Mouse (Mus musculus) A20 (cell line): ENCODE measurements around the gene Pax7.

ENCODE experiments used
- DNase-seq: peaks from one replicate; pipeline ENCODE4 v3.0.0-alpha.2; 2011; ENCODE audit warnings: low read depth, low spot score

Pax7 gene

DNA sequence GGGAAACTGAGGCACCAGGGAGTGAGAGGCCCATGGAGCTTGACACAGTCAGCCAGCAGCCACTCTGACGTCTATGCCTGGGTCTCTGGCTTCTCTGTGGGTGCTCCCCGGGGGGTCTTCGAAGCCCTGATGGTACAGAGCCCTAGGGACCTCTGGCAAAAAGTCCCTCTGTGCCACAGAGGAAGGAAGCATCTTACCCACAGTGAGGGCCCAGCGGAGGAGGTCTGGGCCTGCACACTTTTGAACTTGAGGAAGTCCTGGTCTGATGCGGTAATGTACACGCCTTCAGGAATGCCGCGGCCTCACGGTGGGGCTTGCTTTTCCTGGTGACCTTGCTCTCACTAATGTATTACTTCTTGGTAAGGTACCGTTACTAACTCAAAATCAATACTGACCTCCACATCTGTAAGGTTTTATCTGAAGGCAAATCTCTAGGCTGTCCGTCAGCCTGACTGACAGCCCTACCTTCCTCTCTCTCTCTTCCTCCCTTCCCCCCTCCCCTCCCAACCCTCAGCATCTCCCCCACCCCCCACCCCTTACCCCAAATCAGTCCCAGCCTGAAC is 79.1 kb downstream of the Pax7 start:
- no peak for DNase-seq

DNA sequence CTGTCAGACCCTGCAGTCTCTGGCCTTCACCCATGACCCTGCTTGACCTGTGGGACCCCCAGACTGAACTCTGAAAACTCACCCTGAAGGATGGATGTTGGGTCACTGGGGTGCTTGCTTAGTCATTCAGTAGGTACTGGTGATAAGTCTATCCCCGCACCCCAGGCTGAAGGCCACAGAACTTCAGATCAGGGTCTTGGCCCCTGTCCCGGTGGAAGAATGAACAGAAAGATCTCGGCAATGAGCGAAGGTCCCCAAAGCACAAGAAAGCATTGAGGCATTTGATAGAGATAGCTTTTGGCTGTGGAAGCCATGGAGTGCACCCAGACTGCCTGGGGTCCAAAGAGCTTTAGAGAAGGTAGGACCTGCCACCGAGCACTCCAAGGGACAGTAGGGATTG is 82.4 kb downstream of the Pax7 start:
- DNase-seq, result no peak

DNA sequence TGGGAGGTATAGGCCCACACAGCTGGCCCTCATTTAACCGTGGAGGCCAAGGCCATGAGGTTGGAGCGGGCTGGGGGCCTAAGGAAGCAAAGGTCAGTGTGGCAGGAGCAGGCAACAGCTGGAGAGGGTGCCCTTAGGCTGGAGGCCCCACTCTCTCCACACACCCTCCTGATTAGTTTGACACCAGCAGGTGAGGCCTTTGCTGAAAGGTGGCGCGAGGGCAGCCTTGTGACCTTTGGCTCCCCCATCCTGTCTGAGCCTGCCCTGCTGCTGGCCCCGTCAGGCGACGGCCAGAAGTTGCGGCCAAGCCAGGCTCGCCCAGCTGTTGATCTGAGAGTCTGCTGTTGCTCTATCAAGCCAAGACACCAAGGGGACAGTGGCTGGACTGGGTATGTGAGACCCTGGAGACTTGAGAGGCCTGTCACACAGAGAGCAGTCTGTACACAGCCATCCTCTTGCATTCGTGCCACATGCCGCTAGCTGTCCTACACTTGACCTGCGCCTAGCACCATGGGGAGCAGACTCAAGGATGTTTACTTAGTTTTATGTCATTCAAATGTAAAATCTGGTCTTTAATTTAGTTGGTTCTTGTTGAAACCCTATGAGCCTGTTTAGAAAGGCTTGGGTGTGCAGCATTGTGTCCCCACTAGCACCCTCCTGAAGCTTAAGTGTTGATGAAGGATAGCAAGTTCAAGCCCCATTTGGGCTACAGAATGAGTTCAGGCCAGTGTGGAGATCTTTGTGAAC is 86.0 kb downstream of the Pax7 start:
- DNase-seq, result no peak

DNA sequence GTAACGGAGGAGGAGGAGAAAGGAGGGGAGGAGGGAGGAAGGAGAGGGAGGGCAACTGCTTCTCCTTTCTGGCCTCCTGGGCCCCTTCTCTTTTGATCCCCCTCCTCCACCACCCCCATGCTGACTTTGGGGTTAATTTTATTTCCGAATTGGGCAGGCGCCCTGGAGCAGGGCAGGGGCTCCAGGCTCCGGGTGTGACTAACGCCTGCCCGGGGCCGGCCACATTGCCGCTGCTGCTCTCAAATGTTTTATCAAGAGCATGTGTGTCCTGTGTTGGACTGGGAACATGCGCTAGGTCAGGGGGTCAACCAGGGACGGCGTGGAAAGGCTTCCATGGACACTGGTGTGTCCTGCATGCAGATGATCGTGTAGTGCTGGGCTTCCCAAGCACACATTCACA is 87.2 kb downstream of the Pax7 start:
- no peak for DNase-seq

DNA sequence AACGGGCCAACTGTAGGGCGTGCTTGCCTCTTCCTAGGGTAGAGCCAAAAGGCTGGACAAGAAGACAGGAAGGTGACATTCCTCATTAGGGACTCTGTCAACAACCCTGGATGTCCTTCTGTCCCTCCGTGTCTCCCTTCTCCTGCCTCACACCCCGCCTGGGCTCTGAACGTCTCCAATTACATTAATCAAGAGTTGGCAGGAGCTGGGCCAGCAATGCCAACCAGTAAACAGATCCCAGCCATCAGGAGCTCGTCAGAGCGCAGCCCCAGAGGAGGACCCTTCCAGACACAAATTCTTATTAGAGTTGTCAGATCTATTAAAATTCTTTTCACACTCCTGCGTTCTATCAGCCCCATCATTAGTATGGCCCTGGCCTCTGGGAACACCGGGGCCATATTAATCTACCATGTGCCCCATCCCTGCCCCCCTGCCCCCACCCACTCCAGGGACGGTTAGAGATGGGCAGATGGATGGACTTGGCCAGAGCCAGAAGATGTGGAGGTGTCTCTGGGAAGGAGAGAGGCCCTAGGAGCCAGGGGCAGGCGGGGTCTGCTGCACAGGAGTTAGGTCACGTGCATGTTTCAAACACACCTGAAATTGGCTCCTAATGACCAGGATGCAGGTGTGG is 88.4 kb downstream of the Pax7 start:
- DNase-seq, result no peak

DNA sequence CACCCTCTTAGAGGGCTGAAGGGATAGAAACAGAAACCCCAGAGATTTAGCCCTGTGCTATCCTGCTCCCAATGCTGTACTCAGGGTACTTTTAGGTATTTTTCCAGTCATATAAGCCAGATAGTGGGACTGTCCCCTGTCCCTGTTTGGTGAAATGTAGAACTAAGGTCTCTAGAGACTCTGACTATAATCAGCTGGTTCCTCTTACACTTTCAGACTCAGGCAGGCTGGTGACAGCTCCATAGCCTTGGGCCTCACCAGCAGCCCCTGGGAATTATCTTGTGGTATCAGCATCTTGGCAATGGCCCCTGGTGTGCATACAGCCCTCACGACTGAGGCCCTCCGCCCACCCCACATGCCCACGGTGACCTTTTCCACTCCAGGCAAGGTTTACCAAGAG is 89.7 kb downstream of the Pax7 start:
- DNase-seq, result peak; percentile 64

DNA sequence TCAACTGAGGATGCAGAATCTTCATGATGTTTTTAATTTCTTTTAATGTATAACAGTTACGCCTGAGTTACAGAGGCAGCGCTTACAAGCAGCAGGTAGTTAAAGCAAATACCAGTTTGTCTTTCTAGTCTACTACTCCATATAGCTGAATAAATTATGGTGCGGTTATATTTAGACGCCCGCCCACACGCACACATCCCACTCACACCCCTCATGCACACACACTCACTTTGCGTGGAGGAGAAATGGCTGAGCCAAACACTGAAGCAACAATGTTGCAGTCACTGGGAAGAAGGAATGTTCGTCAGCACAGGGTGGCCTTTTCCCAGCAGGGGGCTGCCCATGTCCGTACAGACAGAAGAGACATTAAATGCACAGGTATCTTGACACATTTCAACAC is 96.3 kb downstream of the Pax7 start:
- DNase-seq, result no peak

DNA sequence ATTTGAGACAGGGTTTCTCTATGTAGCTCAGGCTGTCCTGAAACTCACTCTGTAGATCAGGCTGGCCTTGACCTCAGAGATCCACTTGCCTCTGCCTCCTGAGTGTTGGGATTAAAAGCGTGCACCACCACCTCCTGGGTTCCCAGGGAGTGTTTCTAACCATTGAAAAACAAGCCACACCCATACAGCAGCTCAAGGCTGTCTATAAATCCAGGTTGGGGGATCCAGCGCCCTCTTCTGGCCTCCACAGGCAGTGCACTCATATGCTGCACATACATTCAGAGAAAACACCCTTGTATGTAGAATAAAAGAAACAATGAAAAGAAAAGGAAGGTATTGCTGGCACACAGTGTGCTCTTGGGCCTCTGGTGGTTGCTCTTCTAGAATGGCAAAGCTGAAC is 106.2 kb downstream of the Pax7 start:
- DNase-seq, result no peak

DNA sequence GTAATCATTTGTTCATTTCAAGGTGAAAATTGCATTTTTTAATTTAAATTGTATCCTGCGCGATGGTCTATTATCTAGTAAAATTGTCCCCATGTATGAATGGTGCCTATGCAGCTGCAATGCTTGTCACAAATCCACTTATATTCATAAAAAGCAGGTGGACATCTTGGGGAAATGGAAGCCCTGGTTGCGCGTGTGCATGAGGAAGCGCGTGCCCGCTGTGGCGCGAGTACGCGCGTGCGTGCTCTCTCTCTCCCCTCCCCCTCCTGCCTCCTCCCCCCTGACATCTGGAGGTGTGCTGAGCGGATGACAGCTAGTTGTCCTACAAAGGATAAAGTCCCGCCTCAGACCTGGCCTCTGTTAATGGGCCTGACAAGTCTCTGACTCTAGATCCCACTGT is 107.9 kb downstream of the Pax7 start:
- DNase-seq, result no peak

DNA sequence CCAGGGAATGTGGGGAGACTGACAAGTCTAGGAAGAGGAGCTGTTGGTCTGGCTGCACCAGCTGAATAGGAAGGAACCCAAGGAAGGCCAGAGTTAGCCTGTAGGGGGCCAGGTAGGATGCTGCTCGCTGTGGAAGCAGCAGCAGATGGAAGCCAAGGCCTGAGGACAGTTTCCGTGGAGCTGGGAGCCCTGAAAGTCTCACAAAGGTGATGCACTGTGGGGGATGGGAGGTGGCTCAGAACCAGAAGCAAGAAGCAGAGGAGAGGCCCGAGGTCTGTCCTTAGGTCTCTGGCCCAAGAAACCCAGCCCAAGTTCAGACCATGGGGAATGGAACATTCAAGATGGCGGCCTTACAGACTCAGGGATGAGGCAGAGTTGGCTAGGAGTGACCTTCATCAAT is 109.0 kb downstream of the Pax7 start:
- no peak for DNase-seq

DNA sequence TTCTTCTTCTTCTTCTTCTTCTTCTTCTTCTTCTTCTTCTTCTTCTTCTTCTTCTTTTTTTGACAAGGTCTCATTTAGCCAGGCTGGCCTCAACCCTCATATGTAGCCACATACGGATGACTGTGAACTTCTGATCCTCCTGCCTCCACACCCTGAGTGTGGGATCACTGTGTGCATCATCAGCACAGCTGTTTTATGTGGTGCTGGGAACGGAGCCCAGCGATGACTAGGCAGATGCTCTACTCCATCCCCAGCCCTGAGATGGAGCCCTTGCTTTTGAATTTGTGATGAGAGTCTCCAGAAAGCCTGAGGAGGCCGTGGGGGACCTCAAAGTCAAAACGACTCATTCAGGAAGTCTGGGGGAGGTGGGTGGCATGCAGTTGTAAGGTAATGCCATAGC is 114.3 kb downstream of the Pax7 start:
- DNase-seq, result no peak

DNA sequence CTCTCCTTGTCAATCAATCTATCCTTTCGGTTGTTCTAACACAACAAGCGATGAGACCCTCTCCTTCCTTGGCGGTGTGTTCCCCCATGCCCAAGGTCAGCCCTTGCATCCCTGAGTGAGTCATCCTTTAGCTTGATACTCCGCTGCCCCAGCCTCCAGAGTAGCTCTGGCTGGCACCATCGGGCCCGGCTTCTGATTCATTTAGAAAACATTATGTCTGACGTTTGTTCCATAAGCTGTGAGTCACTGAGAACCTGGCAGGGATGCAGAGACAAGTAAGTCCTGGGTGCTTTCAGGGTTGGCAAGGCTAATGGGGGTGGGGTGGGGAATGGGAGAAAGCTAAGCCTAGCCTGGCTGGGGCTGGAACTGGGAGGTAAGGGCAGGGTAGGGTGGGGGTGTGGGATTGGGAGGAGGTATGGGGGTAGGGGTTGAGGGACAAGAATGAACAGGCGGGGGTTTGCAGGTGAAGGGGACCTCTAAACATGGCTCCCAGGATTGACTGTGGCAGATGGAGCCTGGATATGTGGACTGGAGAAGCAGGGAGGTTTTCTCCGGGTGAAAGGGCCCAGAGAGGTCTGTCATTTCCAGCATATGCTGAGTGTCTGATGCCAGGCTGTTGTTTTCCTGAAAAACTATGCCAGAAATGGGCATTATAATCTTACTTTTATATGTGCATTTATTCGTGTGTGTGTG is 116.7 kb downstream of the Pax7 start:
- DNase-seq, result no peak

DNA sequence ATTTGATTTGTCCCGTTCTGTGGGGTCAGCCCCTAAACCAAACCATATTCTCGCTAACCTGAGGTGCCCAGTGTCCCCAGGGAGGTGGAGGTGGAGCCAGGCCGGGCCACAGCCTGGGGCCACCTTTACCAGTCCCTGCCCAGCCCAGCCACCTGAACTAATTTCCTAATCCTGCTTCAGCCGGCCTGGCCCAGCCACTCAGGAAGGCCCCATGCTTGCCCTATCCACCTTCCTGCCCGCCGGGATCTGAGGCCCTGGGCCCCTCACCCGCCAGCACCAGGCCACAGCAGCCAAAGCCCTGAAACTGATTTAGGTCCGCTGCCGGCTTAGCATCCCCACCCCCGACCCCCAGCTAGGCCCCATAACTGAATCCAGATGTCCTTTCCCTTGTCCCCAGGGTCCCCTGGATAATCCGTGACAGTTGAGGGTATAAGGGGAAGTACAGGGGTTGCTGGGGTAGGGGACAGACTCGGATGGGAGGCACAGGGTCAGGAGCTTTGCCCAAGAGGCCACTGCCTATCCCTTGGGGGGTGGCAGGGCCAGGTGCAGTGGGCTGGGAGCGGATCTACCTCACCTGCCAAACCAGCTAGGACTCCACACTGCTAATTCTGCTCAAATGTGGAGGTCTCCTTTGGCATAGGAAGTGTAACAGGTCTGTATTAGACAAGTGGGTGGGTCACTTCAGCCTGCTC is 117.9 kb downstream of the Pax7 start:
- DNase-seq, result no peak

DNA sequence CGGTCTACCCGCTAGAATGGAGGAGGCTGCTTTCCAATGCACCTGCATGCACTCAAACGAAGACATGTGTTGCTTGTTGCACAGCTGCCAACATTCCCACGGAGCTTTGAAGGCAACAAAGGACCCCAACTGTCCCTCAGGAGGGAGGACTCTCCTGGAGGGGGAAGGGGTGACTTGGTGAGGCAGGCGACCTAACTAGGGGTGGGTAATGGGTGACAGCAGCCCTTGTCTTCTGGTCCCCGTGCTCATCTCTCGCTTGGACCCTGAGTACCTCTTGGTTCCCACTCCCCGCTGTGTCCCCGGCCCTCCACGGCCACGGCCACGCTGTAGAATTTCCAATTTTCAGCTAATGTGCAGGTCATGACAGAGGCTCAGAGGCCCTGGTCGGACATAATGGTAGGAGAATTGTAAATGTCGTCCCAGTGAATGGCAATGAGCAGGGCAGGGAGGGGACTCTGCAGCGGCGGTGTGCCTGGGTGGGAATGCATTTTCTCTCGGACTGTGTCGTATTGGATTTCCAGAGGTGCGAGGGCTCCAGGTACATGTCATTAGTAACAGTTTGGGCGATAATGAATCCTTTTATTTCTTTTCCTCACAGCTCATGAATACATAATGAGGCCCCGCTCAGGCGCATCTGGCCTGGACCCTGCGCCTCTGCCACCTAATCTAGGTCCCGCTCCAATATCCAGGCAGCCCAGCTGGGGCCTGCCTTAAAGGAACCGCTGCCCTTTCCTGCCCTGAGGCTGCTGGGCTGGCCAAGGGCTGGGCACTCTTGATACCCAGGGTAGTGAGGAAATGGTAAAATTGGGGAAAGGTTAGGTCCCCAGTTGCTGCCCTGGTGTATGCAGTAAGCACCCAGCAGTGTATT is 122.6 kb downstream of the Pax7 start:
- no peak for DNase-seq

DNA sequence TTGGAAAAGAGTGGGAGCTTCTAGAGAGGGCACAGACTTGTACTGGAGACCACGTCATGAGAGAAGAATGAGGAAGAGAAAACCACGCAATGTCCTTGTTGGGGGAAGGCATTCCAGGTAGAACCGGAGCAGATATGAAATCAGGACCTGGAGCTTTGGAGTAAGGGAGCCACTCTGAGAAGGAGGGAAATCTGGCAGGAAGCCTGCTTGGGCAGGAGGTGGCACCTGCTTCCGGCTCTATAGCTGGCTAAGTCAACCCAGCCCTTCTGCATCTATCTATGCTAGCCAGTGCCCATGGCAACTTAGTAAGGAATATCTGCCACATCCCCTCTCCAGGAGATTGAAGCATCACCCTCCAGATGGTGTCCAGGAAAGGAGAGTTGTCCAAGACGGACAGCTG is 127.3 kb downstream of the Pax7 start:
- no peak for DNase-seq

DNA sequence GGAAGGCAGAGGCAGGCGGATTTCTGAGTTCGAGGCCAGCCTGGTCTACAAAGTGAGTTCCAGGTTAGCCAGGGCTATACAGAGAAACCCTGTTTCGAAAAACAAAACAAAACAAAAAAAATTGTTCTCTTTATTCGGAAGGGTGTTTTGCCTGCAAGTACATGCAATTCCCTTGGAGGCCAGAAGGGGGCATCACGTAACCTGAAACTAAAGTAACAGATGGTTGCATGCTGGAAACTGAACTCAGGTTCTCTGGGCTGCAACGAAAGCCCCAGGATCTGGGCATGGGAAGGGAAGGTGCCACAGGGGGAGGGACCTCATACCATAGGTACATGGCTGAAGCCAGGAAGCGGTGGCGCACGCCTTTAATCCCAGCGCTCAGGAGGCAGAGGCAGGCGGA is 129.9 kb downstream of the Pax7 start:
- peak; percentile 33 for DNase-seq

DNA sequence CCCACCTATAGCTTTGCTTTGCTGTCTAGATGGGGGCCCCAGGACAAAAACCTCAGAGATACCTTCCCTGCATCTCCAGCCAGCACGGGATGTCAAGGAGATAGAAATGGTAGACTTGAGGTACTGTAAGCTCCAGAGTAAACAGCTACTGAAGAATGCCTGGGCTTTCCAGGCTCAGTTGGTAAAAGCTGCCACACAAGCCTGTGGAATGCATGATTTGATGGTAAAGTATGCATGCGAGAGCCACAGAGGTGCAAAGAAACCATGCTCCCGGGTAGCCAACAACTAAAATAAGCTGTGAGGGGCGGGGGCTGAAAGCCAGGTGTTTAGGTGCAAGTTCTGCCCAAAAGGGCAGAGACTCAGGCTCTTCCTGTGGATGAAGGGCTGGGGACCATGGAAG is 130.4 kb downstream of the Pax7 start:
- DNase-seq, result no peak

DNA sequence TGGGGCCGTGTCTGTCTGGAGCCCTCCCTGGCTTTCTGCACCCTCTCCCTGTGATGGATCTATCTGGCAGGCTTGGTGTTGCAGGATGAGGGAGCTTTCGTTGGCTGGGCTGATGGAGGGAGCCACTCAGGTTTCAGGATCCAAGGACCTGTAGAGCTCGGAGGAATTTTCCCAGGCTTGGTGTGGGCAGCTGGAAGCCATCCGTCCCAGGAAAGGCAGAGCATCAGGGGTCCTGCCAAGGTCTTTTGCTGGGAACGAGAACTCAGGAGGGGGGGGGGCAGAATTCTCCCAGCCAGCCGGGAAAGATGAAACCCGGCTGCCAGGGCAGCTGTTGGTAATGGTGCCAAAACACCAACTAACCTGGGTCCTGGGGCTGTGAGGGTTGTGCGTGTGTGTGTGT is 134.7 kb downstream of the Pax7 start:
- no peak for DNase-seq

DNA sequence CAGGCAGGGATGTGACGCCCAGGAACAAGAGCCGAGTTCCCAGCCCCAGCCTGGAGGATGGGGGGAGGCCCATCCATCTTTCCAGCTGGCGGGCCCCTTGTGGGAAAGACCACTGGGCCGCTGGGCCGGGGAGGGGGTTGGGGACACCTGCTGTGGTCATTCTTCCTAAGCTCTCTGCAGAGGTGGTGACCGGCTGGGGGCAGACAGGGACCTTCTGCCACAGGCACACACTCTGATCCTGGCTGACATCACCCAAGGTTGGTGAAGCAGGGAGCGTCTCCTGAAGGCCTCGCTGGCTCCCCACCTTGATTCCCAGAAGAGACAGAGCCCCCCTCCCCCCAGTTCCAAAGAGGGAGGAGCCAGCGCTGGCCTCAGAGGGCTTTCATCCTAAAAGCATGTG is 135.6 kb downstream of the Pax7 start:
- no peak for DNase-seq

DNA sequence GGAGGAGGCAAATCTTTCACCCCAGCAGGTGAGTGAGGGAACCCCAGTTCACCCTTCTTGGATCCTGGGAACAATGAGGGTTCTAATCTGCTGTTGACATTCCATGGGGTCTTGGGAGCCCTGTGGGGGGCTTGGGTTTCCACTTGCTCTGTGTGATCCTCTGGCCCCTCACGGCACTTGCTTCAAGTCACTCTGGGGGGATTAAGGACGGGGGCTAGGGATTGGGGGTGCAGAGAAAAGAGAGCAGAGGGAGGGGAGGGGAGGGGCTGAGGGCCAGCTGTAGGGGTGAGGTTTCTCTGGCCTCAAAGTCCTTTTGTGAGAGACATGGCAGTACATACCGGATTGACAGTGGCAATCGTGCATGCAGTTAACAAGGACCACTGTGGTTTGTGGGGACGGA is 140.0 kb downstream of the Pax7 start:
- DNase-seq, result no peak

DNA sequence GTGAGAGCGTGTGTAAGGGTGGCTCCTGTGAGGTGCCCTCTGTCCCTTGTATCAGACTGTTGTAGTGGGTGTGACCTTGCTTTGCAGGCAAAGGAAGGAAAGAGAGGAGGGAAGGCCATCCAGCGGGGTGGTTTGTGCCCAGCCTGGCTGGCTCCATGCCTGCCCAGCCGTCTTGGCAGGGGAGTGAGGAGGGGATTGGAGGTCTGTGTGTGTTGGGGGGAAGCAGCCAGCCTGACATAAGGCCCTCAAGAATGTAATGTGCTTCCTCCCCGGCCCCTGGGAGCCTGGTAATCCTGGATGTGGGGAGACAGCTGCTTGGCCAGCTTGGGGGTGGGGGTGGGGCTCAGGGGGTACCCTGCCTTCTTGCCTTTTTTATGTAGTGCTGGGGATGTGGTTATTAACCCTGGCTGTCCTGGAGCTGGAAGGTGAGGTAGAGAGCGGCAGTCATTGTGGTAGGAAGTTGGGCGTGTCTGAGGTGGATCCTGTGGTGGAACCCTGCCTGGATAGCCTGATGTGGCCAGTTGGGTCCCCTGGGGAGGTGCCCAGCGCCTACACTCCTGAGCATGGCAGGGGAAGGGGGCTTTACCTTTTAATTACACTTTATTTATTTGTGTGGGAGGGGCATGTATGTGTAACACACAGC is 143.6 kb downstream of the Pax7 start:
- no peak for DNase-seq
